Mouse (Mus musculus) cortical plate, adult 2 months (tissue): ENCODE measurements around the gene Otud4. TPM values are rescaled to one million over a fixed set of nuclear protein-coding genes. Genes with fewer than 3 reads are reported as not detected.
"Not testable (repeated sequence)": the region's sequence is repeated elsewhere in the genome, so short reads cannot be mapped to it uniquely, and the experiment has no call there.

Experiments used
- H3K27ac ChIP-seq: fragments of 200-500 bp; 2 replicates; pipeline ENCODE4 v1.5.1; 2012; ENCODE audit warnings: low read length, control low read depth, inconsistent platforms; ENCODE audit not compliant: insufficient read depth
- H3K4me1 ChIP-seq: fragments of 200-500 bp; 2 replicates; pipeline ENCODE4 v1.6.1; 2011; ENCODE audit warnings: low read length; ENCODE audit not compliant: control insufficient read depth, insufficient read depth
- H3K4me3 ChIP-seq: fragments of 200-500 bp; 2 replicates; pipeline ENCODE4 v1.5.1; 2011; ENCODE audit warnings: mild to moderate bottlenecking, low read length, control low read depth; ENCODE audit not compliant: insufficient read depth
- CTCF ChIP-seq: fragments of 200-500 bp; IDR thresholded peaks from 2 replicates; pipeline ENCODE4 v1.5.1; 2011; ENCODE audit warnings: mild to moderate bottlenecking, control low read depth, low read length; ENCODE audit not compliant: insufficient read depth; ENCODE audit errors: extremely low read depth
- POLR2A ChIP-seq: fragments of 200-500 bp; IDR thresholded peaks from 2 replicates; pipeline ENCODE4 v1.6.1; 2011; ENCODE audit warnings: mild to moderate bottlenecking, low read length, control low read depth; ENCODE audit not compliant: insufficient read depth; ENCODE audit errors: extremely low read depth
- polyA plus RNA-seq: library from polyadenylated mRNA; depleted of rRNA; stranded (reverse); fragments of >200 nt; gene quantifications from 2 replicates; pipeline ENCODE4 v1.2.3, GENCODE M21; 2012; rRNA removed

Otud4 gene
- polyA plus RNA-seq, 1 experiment: 25.5 TPM

DNA sequence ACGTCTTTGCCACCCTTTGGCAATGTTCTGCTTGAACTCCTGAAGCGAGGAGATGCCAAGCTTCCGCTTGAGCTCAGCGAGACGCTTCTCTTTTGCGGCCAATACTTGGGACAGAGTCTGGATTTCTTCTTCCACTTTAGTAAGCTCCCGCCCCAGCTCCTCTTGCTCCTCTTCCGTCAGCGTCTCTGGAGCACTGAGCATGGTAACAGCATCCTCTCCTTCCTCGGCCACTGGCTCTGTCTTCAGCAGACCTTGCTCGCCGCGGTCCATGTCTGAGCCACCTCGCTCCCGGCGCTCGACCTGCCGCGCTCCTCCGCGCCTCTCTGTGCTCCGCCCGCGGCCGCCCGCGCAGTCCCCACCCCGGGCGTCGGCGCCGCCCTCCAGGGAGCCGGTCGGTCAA, 41.1 kb downstream of the Otud4 start:
- peaks cover 2% of the 10 kb centered on the region; the same call in 1 of the 2 replicates for H3K4me1 ChIP-seq
- H3K4me3 ChIP-seq: peak overlapping the region; percentile 48
- no peak for TF ChIP-seq POLR2A
- no peak for TF ChIP-seq CTCF
- no peak overlapping the region for H3K27ac ChIP-seq

DNA sequence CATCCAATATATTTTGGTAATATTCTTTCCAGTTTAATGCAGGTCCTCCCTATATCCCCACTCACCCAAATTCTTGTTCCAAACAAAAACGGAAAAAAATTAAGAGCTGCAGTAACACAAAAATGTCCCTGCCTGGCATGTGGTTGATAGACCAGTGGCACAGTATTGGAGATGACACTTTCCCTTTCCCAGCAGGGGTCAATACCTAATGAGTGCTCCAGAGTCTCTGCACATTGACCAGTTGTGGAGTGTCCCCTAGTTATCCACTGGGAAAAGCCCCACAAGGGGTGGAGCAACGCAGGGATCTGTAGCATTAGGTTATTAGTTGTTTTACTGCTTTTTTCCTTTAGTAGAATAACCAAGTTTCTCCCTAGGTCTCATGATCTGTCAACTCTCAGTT, 41.5 kb downstream of the Otud4 start:
- Histone ChIP-seq H3K4me3 (peak overlapping the region; percentile 48; the same call in 1 of the 2 replicates), H3K27ac (no peak overlapping the region), H3K4me1 (peaks cover 2% of the 10 kb centered on the region; the same call in 1 of the 2 replicates)
- TF ChIP-seq POLR2A: no peak

DNA sequence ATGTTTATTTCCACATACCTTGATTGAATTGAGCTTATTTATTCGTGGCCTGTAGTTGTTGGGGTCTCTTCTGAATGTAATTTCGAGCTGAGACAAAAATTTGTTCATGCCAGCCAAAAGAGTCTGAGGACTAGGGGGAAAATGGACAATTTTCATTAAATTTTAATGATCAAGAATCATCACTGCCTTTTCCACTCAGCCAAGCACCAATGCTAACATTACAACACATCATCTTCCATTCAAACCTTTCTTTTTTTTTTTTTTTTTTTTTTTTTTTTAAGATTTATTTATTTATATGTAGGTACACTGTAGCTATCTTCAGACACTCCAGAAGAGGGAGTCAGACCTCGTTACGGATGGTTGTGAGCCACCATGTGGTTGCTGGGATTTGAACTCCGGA, 46.5 kb downstream of the Otud4 start:
- H3K4me3 ChIP-seq, H3K27ac ChIP-seq, H3K4me1 ChIP-seq: not testable (repeated sequence)

DNA sequence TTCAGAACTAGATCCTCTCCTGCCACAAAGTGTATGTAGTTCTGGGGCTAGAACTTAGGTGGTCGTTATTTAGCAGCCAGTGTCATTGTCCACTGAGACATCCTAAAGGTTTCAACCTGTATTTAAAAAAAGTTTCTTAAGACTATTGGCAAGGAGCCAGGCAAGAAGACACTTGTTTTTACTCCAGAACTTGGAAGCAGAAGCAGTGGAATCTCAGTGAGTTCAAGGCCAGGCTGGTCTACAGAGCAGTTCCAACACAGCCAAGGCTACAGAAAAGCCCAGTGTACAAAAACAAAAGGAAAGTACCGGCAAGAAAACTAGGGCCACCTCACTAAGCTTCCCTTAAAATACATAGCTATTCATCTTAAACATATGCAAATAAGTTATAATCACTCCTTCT, 53.1 kb downstream of the Otud4 start:
- TF ChIP-seq POLR2A (no peak), CTCF (no peak)
- Histone ChIP-seq H3K27ac (no peak overlapping the region), H3K4me1 (no peaks in the 10 kb centered on the region), H3K4me3 (no peak overlapping the region)

DNA sequence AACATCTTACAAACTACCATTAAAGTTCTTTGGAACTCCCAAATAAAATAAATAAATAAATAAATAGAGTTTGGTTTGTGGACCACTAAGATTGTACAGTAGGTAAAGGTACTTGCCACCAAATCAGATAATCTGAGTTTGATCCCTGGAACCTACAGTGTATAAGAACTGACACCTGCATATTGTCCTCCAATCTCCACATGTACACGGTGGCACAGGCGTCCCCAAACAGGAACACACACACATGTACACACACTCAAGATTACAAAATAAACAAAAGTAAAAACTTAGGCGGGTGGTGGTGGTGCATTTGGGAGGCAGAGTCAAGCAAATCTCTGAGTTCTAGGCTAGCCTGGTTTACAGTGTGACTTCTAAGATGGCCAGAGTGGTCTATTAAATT, 67.3 kb downstream of the Otud4 start:
- Histone ChIP-seq H3K4me1 (no peaks in the 10 kb centered on the region; the same call in 1 of the 2 replicates), H3K4me3 (no peak overlapping the region), H3K27ac (no peak overlapping the region)
- TF ChIP-seq CTCF (no peak), POLR2A (no peak)

DNA sequence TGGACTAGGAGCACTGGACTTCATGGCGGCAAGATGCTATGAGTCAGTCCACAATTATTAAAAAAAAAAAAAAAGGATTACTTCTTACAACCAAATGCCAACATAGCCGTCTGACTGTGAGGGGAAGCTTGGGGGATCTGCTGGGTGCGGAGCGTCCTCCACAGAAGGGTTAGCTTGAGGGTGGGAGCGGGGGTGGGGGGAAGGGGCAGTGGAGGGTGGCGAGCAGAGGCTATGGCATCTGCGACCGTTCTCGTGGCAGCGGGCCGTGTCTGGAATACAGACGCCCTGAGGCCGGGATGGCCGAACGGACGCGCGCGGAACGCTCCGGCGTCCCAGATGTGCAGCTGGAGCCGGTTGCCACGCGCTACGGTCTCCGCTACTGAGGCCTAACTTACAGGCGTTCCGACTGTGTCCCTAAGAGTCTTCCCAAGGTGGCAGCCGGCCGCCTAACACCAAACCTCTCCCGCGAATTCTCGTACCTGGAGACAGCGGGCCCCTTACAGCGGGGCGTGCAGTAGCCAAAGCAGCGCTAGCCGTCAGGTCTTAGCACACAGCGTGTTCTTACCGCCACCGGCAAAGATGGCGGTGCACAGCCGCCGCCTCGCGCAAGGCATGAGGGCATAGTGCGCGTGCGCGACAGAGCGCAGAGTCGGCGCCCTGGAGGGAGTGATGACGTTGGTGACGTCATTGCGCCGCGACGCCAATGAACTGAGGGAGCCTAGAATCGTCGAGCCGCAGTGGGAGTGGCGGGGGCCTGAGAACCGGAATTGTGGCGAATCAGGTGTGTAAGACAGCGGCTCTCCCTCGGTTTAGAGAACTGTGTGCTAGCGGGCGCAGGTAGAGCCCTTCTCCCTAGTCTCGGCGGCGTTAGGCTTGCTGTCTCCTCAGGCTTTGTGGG, 71.9 kb downstream of the Otud4 start, which contains the start of the genes Abce1 and Anapc10:
TSS of gene Abce1 (minus strand) at position 677 of the 898 bp plus-strand sequence.
TSS of gene Anapc10 (plus strand) at position 757 of the 898 bp plus-strand sequence.
- no peak for TF ChIP-seq CTCF
- TF ChIP-seq POLR2A: peak; percentile 74; the same call in 1 of the 2 replicates
- Histone ChIP-seq H3K4me3 (peak within 1 kb of the TSS; percentile 88), H3K27ac (0 out of 2 replicates have a peak within 1 kb of the TSS, but pooled peaks have one; percentile 47), H3K4me1 (no peaks in the 10 kb centered on the region; the same call in 1 of the 2 replicates)

DNA sequence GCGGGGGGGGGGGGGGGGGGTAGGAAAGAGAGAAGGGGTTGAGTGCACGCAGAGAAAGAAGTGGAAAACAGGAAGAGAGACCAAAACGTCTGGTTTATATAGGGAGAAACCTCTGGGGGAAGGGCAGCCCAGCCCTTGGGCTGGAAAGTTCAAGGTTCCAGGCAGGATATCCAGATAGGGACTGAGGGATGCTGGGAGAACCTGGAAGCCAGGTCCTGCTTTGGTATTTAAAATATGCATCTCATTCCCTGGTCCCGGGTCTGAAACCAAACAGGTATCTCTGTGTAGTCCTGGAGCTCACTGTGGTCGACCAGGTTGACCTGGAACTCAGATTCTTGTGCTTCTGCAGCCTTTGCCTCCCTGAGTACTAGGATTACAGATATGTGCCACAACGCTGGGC, 73.3 kb downstream of the Otud4 start:
- no peak for TF ChIP-seq CTCF
- no peak for TF ChIP-seq POLR2A
- Histone ChIP-seq H3K4me1 (no peaks in the 10 kb centered on the region; the same call in 1 of the 2 replicates), H3K4me3 (no peak overlapping the region; the same call in 1 of the 2 replicates), H3K27ac (no peak overlapping the region)

DNA sequence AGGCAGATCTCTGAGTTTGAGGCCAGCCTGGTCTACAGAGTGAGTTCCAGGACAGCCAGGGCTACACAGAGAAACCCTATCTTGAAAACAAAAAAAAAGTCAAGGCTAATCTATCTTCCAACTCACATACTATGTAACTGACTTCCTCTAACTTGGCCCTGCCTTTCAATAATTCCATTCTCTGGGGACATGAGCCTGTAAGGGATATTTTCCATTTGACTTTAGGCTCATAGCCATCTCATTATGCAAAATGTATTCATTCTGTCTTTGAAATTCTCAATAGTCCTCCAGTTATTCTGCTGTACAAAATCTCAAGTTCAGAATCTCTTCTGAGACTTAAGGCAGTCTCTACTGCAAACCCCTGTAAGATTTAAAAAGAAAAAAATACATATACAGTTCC, 82.1 kb downstream of the Otud4 start:
- TF ChIP-seq CTCF (no peak), POLR2A (no peak)
- no peak overlapping the region for H3K27ac ChIP-seq
- no peaks in the 10 kb centered on the region for H3K4me1 ChIP-seq
- no peak overlapping the region for H3K4me3 ChIP-seq

DNA sequence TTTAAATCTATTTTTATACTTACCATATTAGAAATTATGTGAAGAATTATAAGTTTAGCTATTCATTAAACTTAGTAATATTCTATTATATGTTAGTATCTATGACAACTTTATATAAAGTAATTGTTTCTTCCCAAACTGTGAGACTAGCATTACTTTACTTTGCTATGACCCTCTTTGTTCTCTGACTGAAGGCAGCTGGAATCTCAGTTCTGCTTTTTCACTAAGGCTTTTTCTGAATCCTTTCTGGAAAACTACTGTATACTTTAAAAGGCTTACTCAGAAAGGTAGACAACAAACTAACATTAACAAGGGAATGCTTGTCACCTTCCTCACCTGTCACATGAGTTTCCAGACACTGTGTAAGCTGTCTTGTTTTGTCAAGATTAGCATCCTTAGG, 83.9 kb downstream of the Otud4 start:
- Histone ChIP-seq H3K4me1 (no peaks in the 10 kb centered on the region), H3K27ac (no peak overlapping the region), H3K4me3 (no peak overlapping the region)
- TF ChIP-seq POLR2A (no peak), CTCF (no peak)

DNA sequence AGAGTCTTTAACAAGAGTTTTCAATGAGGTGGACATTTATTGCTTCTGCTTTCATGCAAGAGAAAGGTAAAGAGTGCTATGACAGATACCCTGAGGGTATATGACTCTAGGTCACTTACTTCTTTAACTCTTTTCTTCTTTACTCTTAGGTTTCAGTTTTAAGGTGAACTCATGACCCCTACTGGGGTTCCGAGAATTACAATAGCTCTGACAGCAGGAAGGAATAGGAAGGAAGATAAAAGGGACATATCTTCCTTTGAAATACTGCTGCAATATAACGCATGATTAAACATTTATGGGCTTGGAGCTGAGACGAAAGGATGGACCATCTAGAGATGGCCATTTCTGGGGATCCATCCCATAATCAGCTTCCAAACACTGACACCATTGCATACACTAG, 85.2 kb downstream of the Otud4 start:
- Histone ChIP-seq H3K4me3 (no peak overlapping the region), H3K27ac (no peak overlapping the region), H3K4me1 (no peaks in the 10 kb centered on the region)
- no peak for TF ChIP-seq CTCF
- TF ChIP-seq POLR2A: no peak

Other genes starting within 250 kb of the Otud4 start
- 18.9 and 19.4 TPM in 2 replicates for gene Smad1, start 240.1 kb upstream of the Otud4 start, polyA plus RNA-seq
- gene Abce1, start 72.1 kb downstream of the Otud4 start, polyA plus RNA-seq: 44.1 and 45.8 TPM in 2 replicates
- 7.2 and 8.1 TPM in 2 replicates for gene Anapc10, start 72.2 kb downstream of the Otud4 start, polyA plus RNA-seq